Mouse (Mus musculus) frontal cortex, postnatal 36 days (tissue): ENCODE data around the gene Rapgef2.
"Not testable (repeated sequence)": the region's sequence is repeated elsewhere in the genome, so short reads cannot be mapped to it uniquely, and the experiment has no call there.

Source experiments
- DNase-seq, 2 experiments: peaks; one replicate each; pipeline ENCODE4 v3.0.0; 2022; ENCODE audit warnings: low spot score in 2 of 2

The Rapgef2 gene

GRCm38 (mm10) chr3:79101737-79102136, 184.6 kb downstream of the Rapgef2 start:
- no peak for DNase-seq

GRCm38 (mm10) chr3:79100831-79101230, 185.5 kb downstream of the Rapgef2 start:
- no peak for DNase-seq

GRCm38 (mm10) chr3:79089091-79089490, 197.2 kb downstream of the Rapgef2 start:
- DNase-seq = no peak

- no peak for DNase-seq
Measured at GRCm38 (mm10) chr3:79088461-79088860, 197.9 kb downstream of the Rapgef2 start.

- no peak for DNase-seq
Measured at GRCm38 (mm10) chr3:79086282-79086681, 200.0 kb downstream of the Rapgef2 start.

- DNase-seq = no peak
Measured at GRCm38 (mm10) chr3:79083881-79084280, 202.4 kb downstream of the Rapgef2 start.

GRCm38 (mm10) chr3:79083030-79083429, 203.3 kb downstream of the Rapgef2 start:
- no peak for DNase-seq

- DNase-seq = no peak
Measured at GRCm38 (mm10) chr3:79079076-79079475, 207.2 kb downstream of the Rapgef2 start.

GRCm38 (mm10) chr3:79074970-79075369, 211.3 kb downstream of the Rapgef2 start:
- no peak for DNase-seq

- no peak for DNase-seq
Measured at GRCm38 (mm10) chr3:79073541-79074244, 212.6 kb downstream of the Rapgef2 start.

- DNase-seq = no peak
Measured at GRCm38 (mm10) chr3:79071561-79071960, 214.8 kb downstream of the Rapgef2 start.

- DNase-seq = no peak
Measured at GRCm38 (mm10) chr3:79069891-79070290, 216.4 kb downstream of the Rapgef2 start.

GRCm38 (mm10) chr3:79068976-79069375, 217.3 kb downstream of the Rapgef2 start:
- no peak for DNase-seq

- peak; percentile 52 to 67 for DNase-seq
Measured at GRCm38 (mm10) chr3:79066455-79067055, 219.8 kb downstream of the Rapgef2 start.

GRCm38 (mm10) chr3:79064096-79064495, 222.2 kb downstream of the Rapgef2 start:
- DNase-seq = no peak

GRCm38 (mm10) chr3:79061426-79061825, 224.9 kb downstream of the Rapgef2 start:
- no peak for DNase-seq

- not testable (repeated sequence) for DNase-seq
Measured at GRCm38 (mm10) chr3:79058491-79058890, 227.8 kb downstream of the Rapgef2 start.

GRCm38 (mm10) chr3:79045251-79045650, 241.1 kb downstream of the Rapgef2 start:
- DNase-seq = no peak

GRCm38 (mm10) chr3:79042973-79043372, 243.3 kb downstream of the Rapgef2 start:
- DNase-seq = no peak

- DNase-seq = no peak
Measured at GRCm38 (mm10) chr3:79039666-79040450, 246.5 kb downstream of the Rapgef2 start.

GRCm38 (mm10) chr3:79039008-79039407, 247.3 kb downstream of the Rapgef2 start:
- DNase-seq = no peak

GRCm38 (mm10) chr3:79034457-79034856, 251.9 kb downstream of the Rapgef2 start:
- no peak for DNase-seq

GRCm38 (mm10) chr3:79030855-79031254, 255.5 kb downstream of the Rapgef2 start:
- DNase-seq = no peak
